Comparison of ENCODE assay signal across 8 mouse cellular contexts in genomic region chr6:101197642-101198041, GRCm38 (mm10).
A peak's percentile ranks its signal among the peaks of the same experiment; 100 is the strongest.
DNase-seq lines count a peak whose midpoint lies in the region; ATAC-seq lines count a peak whose summit lies in the region.

No protein-coding gene starts in this region.

- DNase-seq in CD4-positive, CD25-positive, alpha-beta regulatory T cell, adult 2 months (ENCODE audit: low read depth, low spot score), result peak; percentile 39
- peak; percentile 64 for DNase-seq in adrenal gland, adult 2 months
- DNase-seq in embryo, embryonic 10 days (ENCODE audit: low spot score), result peak; percentile 84
- DNase-seq in gastrocnemius, postnatal 4 days (ENCODE audit: low spot score in 2 of 2), result peak; percentile 47 to 71
- peak; percentile 89 for DNase-seq in layer of hippocampus, adult 11-12 months (ENCODE audit: low spot score)
- DNase-seq in lung, postnatal 10 days, result peak; percentile 79
- DNase-seq in retina, postnatal 7 days (ENCODE audit: low read depth, low spot score), result peak; percentile 57

- no peak for ATAC-seq in CD4-positive, CD25-positive, alpha-beta regulatory T cell, adult 4 months

Comparison
In these comparisons a context has a peak if more than half of its experiments do, and no peak if none do; other contexts are left out.
1. DNase-seq: peak in every context shown above with its lines; median percentile 89 in layer of hippocampus, adult 11-12 months; 84 in embryo, embryonic 10 days; 79 in lung, postnatal 10 days; 64 in adrenal gland, adult 2 months; 59 in gastrocnemius, postnatal 4 days; 57 in retina, postnatal 7 days; 39 in CD4-positive, CD25-positive, alpha-beta regulatory T cell, adult 2 months.